Mouse (Mus musculus): ENCODE measurements around the gene Larp1.

- TF ChIP-seq CTCF (IDR thresholded peaks at IDR 0.05; ENCODE audit: insufficient read depth, low read length) (no peak), POLR2A (IDR thresholded peaks at IDR 0.05; ENCODE audit: borderline replicate concordance, extremely low read depth, low read depth, low read length) (no peak)
Observed at GRCm38 (mm10) chr11:58092541-58092940, 83.7 kb downstream of the Larp1 start.

Measured in lung, adult 2 months (tissue).